9 mouse cellular contexts compared by ENCODE assay signal in genomic region chr16:33891099-33891498, GRCm38 (mm10).
DNase-seq lines count a peak whose midpoint lies in the region; ATAC-seq lines count a peak whose summit lies in the region.
"Had no signal": no experiment of that assay in that cellular context is flagged by ENCODE, and none has a peak within 500 bp of the region (broad histone marks: within the 10 kb centered on the region; RNA-seq: fewer than 3 reads in every experiment).

No protein-coding gene starts in this region.

- peak; percentile 92 for DNase-seq in heart, adult 11 months
- DNase-seq in heart, postnatal 25 days (ENCODE audit: low spot score), result no peak
- DNase-seq in ES-CJ7 (ENCODE audit: low read depth, low spot score), result peak; percentile 31
- no peak for DNase-seq in embryonic facial prominence, embryonic 14.5 days (ENCODE audit: low spot score)
- DNase-seq in retina, embryonic 14.5 days (ENCODE audit: low spot score), result no peak
- no peak for DNase-seq in spleen, postnatal 36 days (ENCODE audit: low spot score in 2 of 2)

- H3K27ac ChIP-seq in embryonic facial prominence, embryonic 14.5 days (replicated peaks; ENCODE audit: low read depth, low read length), result peak overlapping the region; percentile 82
- peak overlapping the region; percentile 68; the same call in 1 of the 2 replicates for H3K27ac ChIP-seq in limb, embryonic 12.5 days
- no peak overlapping the region for H3K27ac ChIP-seq in midbrain, embryonic 16.5 days (ENCODE audit: low read length)

- no peaks in the 10 kb centered on the region for H3K36me3 ChIP-seq in embryonic facial prominence, embryonic 14.5 days (ENCODE audit: control insufficient read depth, insufficient read depth, low read length)
- peaks cover 3% of the 10 kb centered on the region; the same call in 1 of the 2 replicates for H3K36me3 ChIP-seq in limb, embryonic 12.5 days
- H3K36me3 ChIP-seq in midbrain, embryonic 16.5 days (ENCODE audit: control insufficient read depth, insufficient read depth, low read length), result no peaks in the 10 kb centered on the region
- H3K36me3 ChIP-seq: hindbrain, embryonic 15.5 days had no signal

- no peaks in the 10 kb centered on the region for H3K27me3 ChIP-seq in embryonic facial prominence, embryonic 14.5 days (replicated peaks; ENCODE audit: control insufficient read depth, insufficient read depth, low read length)
- H3K27me3 ChIP-seq in limb, embryonic 12.5 days, result no peaks in the 10 kb centered on the region
- H3K27me3 ChIP-seq in midbrain, embryonic 16.5 days (ENCODE audit: control insufficient read depth, insufficient read depth, low read depth, low read length), result no peaks in the 10 kb centered on the region
- H3K27me3 ChIP-seq: hindbrain, embryonic 15.5 days had no signal

- 58% methylated on average over 8 of the region's 8 CpGs for WGBS in embryonic facial prominence, embryonic 14.5 days
- 63% methylated on average over 8 of the region's 8 CpGs for WGBS in limb, embryonic 12.5 days
- 72% methylated on average over 8 of the region's 8 CpGs for WGBS in midbrain, embryonic 16.5 days

- no peak for ATAC-seq in embryonic facial prominence, embryonic 14.5 days (ENCODE audit: low read depth)
- no peak for ATAC-seq in limb, embryonic 12.5 days (ENCODE audit: insufficient number of reproducible peaks, insufficient read depth, low FRiP score, low TSS enrichment, low read depth)
- ATAC-seq in midbrain, embryonic 16.5 days, result no peak

- intact Hi-C loops in heart, postnatal 25 days (cut with DNase I), result no loop called here

- H3K4me3 ChIP-seq in embryonic facial prominence, embryonic 14.5 days (ENCODE audit: low read depth, low read length), result no peak overlapping the region
- no peak overlapping the region for H3K4me3 ChIP-seq in limb, embryonic 12.5 days (replicated peaks)
- no peak overlapping the region for H3K4me3 ChIP-seq in midbrain, embryonic 16.5 days (ENCODE audit: low read depth, low read length)
- H3K4me3 ChIP-seq: hindbrain, embryonic 15.5 days had no signal

- H3K9ac ChIP-seq in embryonic facial prominence, embryonic 14.5 days (ENCODE audit: low read depth, low read length), result no peak overlapping the region
- H3K9ac ChIP-seq in limb, embryonic 12.5 days (replicated peaks), result no peak overlapping the region
- no peak overlapping the region for H3K9ac ChIP-seq in midbrain, embryonic 16.5 days (ENCODE audit: low read depth, low read length)
- H3K9ac ChIP-seq: hindbrain, embryonic 15.5 days had no signal

- no peaks in the 10 kb centered on the region for H3K9me3 ChIP-seq in embryonic facial prominence, embryonic 14.5 days (ENCODE audit: control insufficient read depth, low read length)
- no peaks in the 10 kb centered on the region for H3K9me3 ChIP-seq in limb, embryonic 12.5 days
- no peaks in the 10 kb centered on the region for H3K9me3 ChIP-seq in midbrain, embryonic 16.5 days (replicated peaks; ENCODE audit: control insufficient read depth, low read length, poor library complexity, severe bottlenecking)
- H3K9me3 ChIP-seq: hindbrain, embryonic 15.5 days had no signal

- H3K4me1 ChIP-seq in embryonic facial prominence, embryonic 14.5 days (ENCODE audit: control insufficient read depth, insufficient read depth, low read length), result peaks cover 58% of the 10 kb centered on the region
- H3K4me1 ChIP-seq in limb, embryonic 12.5 days (replicated peaks), result peaks cover 58% of the 10 kb centered on the region
- peaks cover 7% of the 10 kb centered on the region; the same call in 1 of the 2 replicates for H3K4me1 ChIP-seq in midbrain, embryonic 16.5 days (ENCODE audit: control insufficient read depth, insufficient read depth, low read length)

- H3K4me2 ChIP-seq in embryonic facial prominence, embryonic 14.5 days (ENCODE audit: low read depth, low read length), result 0 out of 2 replicates have a peak overlapping the region, but pooled peaks have one; percentile 5
- no peak overlapping the region for H3K4me2 ChIP-seq in limb, embryonic 12.5 days
- no peak overlapping the region for H3K4me2 ChIP-seq in midbrain, embryonic 16.5 days (ENCODE audit: low read length)

Comparison
In these comparisons a context has a peak if more than half of its experiments do, and no peak if none do; other contexts are left out.
1. DNase-seq: peak in heart, adult 11 months (single experiment) and ES-CJ7 (single experiment); none in heart, postnatal 25 days (single experiment), embryonic facial prominence, embryonic 14.5 days (single experiment), retina, embryonic 14.5 days (single experiment) and spleen, postnatal 36 days (0 of 2).